Mouse (Mus musculus): ENCODE data around the gene Mertk.

- TF ChIP-seq CTCF (IDR thresholded peaks at IDR 0.05; ENCODE audit: control insufficient read depth, insufficient read depth, insufficient replicate concordance, low read depth, low read length) (no peak), POLR2A (IDR thresholded peaks at IDR 0.05; ENCODE audit: control insufficient read depth, low read depth, low read length) (no peak)
Measured at GRCm38 (mm10) chr2:128762008-128762407, 63.3 kb downstream of the Mertk start.
